Mouse (Mus musculus) brown adipose tissue, adult 24 weeks (tissue): ENCODE results near the gene Gm20458. TPM values are rescaled to one million over a fixed set of nuclear protein-coding genes. Genes with fewer than 3 reads are reported as not detected.

Experiments
- H3K27ac ChIP-seq: fragments of 200-500 bp; replicated peaks from 2 replicates; pipeline ENCODE4 v1.5.1; 2012; ENCODE audit warnings: low read depth, mild to moderate bottlenecking, low read length
- H3K4me1 ChIP-seq: fragments of 200-500 bp; 2 replicates; pipeline ENCODE4 v1.6.1; 2012; ENCODE audit warnings: low read length, mixed read lengths; ENCODE audit not compliant: control insufficient read depth, insufficient read depth, insufficient read length
- H3K4me3 ChIP-seq: fragments of 200-500 bp; 2 replicates; pipeline ENCODE4 v1.5.1; 2012; ENCODE audit warnings: low read depth, mild to moderate bottlenecking, low read length, moderate library complexity; ENCODE audit not compliant: insufficient read depth
- polyA plus RNA-seq: library from polyadenylated mRNA; stranded (reverse); fragments of >200 nt; gene quantifications from 2 replicates; pipeline ENCODE4 v1.2.4, GENCODE M21; 2012; ENCODE audit not compliant: missing spikeins, insufficient read depth, insufficient read length

Gm20458 gene
- polyA plus RNA-seq, 1 experiment, result not detected

DNA sequence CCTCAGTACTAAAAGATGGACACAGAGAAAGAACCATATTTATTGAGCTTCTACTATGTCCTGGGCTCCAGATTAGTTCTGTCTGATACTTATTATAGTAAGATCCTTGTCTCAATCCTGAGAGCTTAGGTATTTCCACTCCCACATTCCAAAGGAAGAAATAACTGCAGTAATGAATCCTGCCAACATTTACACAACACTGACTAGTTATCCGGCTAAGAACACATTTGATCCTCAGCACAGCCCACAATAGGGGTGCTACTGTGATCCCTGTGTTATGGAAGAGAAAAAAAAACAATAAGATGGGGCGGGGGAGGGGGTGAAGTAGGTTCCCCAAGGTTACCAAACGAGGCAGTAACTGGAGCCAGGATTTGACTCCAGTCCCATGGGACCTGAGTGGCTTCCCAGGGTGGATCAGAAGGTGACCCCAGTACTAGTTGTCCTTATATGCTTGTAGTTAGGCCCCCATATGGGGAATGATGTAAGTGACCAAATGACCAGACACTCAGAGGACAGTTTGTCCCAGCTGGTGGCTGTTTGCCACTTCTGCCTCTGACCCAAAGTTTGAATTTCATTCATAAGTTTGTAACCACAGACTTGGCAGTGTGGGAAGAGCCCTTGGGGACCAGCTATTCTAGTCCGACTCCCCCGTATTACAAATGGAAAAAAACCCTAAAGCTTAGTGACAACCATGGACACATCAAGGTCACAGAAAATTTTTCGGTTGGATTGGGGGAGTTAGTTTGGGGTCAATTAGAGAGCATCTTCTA is 5.2 kb upstream of the Gm20458 start:
- no peak overlapping the region for H3K4me3 ChIP-seq
- peaks cover 9% of the 10 kb centered on the region; the same call in 1 of the 2 replicates for H3K4me1 ChIP-seq
- peak overlapping the region; percentile 95 for H3K27ac ChIP-seq

DNA sequence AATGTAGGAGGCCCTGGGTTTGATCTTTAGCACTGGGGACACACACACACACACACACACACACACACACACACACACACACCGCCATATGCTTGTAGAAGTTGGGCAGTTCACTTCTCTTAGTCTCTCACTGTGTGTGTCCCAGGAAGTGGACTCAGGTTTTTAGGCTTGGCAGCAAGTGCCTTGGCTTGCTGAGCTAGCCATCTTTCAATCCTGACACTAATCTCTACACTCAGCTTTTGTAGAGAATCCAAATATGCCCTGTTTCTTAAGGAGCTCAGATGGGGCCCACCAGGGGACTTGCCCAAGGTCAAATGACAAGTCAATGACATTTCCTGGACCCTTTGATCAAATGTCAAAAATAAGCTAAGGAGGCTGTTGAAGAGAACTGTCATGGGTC is 4.4 kb upstream of the Gm20458 start:
- peak overlapping the region; percentile 90 for H3K27ac ChIP-seq
- H3K4me1 ChIP-seq, result peaks cover 9% of the 10 kb centered on the region; the same call in 1 of the 2 replicates
- H3K4me3 ChIP-seq, result no peak overlapping the region

DNA sequence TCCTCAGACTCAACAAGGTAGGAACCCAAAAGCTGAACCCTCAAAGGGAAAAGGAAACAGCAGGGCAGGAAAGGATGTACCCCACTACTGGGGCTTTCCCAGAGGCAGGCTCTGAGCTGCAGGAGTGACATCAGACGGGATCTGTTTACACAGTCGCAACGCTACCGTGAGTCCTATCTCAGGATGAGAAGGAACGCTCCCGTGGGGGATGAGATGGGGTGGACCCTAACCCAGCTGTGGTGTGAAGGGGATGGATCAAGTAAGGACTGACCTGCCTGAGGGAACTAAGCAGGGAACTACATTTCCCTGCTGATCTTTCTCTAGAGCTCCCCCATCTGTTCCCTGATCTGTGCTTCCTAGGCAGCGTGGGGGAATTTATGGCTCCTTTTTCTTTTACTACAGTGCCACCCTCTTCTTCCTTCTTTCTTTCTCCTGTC is 3.9 kb upstream of the Gm20458 start, which contains the start of gene Sys1:
Gene Sys1 (plus strand): TSS at position 101 of the 437 bp plus-strand sequence.
- peak within 1 kb of the TSS; percentile 95 for H3K27ac ChIP-seq
- peaks cover 9% of the 10 kb centered on the region; the same call in 1 of the 2 replicates for H3K4me1 ChIP-seq
- peak within 1 kb of the TSS; percentile 36; the same call in 1 of the 2 replicates for H3K4me3 ChIP-seq

DNA sequence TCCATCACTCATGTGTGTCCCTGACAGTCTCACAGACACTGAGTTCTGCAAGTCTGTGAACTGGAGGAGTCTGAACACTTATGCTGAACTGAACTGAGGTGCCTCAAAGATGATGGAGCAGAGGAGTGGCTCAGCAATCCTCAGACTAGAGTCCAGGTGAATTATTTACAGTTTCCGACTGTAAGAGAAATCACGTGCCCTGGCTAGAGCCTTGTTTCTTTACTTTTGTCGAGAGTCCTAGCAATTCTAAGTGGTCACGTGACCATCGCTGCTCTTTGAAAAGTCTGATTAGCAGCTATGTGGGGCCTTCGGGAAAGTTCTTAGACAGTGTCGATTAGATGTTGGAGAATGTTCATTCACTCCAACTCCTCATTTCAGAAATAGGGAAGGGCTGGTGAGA is 2.8 kb upstream of the Gm20458 start:
- Histone ChIP-seq H3K27ac (no peak overlapping the region), H3K4me3 (no peak overlapping the region), H3K4me1 (peaks cover 9% of the 10 kb centered on the region; the same call in 1 of the 2 replicates)

DNA sequence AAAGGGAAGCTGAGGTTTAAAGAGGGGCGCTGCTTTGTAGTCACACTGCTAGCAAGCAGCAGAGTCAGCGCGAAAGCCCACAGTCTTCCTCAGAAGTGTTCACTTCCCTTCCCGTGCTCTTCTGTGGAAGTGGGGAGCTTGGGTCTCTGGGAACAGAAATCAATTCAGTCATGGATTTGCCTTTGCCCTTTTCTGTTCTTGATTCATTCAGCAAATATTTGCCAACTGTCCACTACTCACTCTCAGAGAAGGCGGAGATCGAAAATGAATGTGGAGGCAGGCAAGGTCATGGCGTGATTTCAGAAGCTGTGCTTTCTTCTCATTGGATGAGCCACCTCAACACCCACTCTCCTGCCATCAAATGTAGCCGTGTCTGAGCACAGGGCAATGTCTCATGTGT is 2.2 kb upstream of the Gm20458 start:
- H3K4me3 ChIP-seq, result no peak overlapping the region
- peaks cover 9% of the 10 kb centered on the region; the same call in 1 of the 2 replicates for H3K4me1 ChIP-seq
- peak overlapping the region; percentile 33 for H3K27ac ChIP-seq

DNA sequence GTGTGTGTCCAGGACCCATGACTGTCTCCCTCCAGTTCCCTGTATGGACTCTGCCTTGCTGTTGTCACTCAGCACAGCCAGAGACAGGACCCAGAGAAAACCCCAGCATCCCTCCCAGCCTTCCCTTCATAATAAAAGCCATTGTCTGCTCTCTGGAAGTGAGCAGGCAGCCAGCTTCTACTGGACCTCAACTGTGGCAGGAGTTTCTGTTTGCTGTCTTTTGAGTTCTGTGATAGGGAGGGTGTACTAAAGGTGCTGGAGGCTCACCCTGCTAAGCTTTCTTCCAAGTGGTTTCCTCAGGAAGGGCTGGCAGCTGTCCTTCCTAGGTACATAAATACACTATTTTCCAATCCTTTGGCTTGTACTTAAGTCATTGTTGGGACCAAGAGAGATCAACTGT is 4.4 kb downstream of the Gm20458 start:
- Histone ChIP-seq H3K27ac (peak overlapping the region; percentile 4; the same call in 1 of the 2 replicates), H3K4me1 (peaks cover 6% of the 10 kb centered on the region), H3K4me3 (no peak overlapping the region)

DNA sequence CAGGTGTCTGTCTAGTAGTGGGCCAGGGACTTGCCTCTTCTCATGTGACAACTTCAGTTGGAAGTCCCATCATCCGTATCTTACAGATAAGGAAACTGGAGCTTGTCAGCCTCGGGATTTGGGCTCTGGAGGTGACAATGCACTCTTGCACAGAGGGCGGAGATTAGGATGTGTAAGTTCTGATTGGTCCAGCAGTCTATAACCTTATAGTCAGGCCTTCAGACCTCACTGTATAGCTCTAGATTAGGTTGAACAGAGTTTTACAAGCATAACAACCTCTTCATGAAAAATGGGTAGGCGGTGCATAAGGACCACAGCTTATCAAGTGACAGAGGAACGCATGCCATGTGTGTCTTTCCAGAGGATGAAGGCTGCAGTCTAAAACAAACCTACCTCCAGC is 6.0 kb downstream of the Gm20458 start:
- Histone ChIP-seq H3K4me3 (no peak overlapping the region), H3K27ac (no peak overlapping the region), H3K4me1 (peaks cover 6% of the 10 kb centered on the region)

DNA sequence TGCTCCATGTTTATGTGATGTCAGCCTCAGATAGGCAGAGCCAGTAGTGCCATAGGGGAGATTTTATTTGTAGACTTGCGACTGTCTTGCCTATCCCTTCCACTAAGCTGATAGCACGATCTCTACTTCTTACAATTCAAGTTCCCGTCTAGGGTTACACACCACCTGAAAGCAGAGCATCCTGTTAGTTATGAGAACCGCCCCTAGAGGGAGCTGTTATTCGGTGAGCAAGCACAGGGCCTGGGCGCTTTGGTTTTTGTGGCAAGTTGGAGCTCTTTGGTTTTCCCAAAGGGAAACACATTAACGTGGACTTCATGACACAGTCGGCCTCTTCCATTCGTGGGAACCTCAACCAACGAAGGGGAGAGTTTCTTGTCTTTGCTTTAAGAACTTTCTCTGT is 9.5 kb downstream of the Gm20458 start:
- Histone ChIP-seq H3K4me3 (no peak overlapping the region), H3K27ac (no peak overlapping the region), H3K4me1 (peaks cover 3% of the 10 kb centered on the region)

DNA sequence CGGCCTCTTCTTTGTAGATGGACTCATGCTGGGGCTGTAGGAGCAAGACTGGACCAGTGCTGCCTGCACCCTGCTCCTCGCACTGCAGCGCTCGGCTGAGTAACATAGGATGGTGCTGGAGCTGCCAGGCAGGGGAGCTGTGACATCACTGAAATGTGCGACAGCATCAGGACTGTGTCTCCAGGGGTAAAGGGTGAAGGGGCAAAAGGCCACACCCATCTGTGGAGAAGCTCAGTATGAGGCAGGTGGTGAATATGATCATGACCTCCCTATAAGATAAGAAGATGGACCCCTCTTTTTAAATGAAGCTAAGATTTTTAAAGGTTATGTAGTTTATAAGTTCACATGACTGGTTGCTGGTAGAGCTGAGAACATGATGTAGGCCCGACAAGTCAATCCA is 12.9 kb downstream of the Gm20458 start, which contains the start of gene Trp53tg5:
Gene Trp53tg5 (minus strand): TSS at position 101 of the 400 bp plus-strand sequence.
- no peak within 1 kb of the TSS for H3K27ac ChIP-seq
- no peaks in the 10 kb centered on the region for H3K4me1 ChIP-seq
- no peak within 1 kb of the TSS for H3K4me3 ChIP-seq

DNA sequence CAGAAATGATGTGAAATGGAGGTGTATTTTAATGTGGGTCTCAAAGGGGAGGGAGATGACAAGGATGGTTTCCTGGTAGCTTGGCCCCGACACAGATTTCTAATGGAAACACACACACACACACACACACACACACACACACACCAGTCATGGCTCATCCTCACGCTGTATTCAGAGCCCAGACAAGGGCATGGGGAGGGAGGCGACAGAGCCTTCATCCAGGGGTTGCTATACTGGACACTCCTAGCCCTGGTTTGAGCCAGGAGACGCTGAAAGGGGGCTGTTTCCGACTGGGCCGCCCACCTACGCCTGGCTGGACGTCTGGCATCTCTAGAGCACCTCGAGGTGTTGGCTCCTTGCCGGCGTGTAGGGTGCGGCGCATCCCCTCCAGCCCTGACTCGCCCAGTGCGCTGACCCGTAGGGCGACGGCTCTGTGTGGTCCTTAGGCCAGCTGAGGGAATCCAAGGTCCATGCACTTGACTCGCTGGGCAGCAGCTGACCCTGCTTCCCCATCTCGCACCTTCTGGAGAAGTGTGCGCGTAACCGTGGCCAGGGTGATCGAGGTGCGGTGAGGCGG is 25.0 kb downstream of the Gm20458 start, which contains the start of gene Dbndd2:
Gene Dbndd2 (plus strand): TSS at position 426 of the 577 bp plus-strand sequence.
- peak within 1 kb of the TSS; percentile 87 for H3K4me3 ChIP-seq
- no peaks in the 10 kb centered on the region for H3K4me1 ChIP-seq
- H3K27ac ChIP-seq, result peak within 1 kb of the TSS; percentile 75

DNA sequence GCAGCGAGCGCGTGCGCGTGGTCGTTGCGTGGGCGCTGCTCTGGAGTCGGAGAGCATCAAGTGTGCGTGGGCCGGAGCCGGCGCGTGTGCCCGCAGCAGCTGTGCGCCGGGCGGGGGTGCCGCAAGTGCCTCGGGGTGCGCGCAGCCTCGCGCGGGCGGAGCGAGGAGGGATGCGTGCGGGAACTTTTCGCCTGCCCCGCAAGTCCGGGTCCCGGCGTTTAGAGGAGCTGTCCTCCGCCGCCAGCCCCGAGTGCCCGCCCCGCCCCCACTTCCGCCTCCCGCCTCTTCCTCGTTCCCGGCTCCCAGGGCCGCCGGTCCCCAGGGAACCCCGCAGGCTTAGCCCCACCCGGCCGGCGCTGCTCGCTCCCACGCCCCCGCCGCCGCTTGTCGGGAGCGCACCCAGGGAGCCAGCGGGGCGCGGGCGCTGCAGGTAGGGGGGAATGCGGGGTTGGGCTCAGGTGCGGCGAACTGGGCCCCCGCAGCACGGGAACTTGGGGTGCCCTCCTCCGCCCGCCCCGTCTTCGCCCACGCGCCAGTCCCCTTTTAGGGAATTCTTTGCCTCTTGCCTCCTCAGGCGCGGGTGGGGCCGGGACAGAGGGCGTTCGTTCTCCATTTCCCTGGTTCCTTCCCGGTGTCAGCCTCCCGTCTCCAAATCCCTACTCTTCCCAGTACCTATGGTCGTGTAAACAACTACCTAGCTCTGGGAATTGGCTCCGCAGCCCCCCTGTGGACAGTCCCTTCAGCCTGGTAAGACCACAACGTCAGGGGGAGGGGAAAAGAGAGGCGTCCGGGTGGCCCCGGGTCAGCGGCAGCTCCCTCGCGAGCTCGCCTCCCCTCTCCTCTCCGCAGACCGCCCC is 25.7 kb downstream of the Gm20458 start:
- H3K27ac ChIP-seq, result peak overlapping the region; percentile 75
- H3K4me1 ChIP-seq, result no peaks in the 10 kb centered on the region
- peak overlapping the region; percentile 87 for H3K4me3 ChIP-seq

DNA sequence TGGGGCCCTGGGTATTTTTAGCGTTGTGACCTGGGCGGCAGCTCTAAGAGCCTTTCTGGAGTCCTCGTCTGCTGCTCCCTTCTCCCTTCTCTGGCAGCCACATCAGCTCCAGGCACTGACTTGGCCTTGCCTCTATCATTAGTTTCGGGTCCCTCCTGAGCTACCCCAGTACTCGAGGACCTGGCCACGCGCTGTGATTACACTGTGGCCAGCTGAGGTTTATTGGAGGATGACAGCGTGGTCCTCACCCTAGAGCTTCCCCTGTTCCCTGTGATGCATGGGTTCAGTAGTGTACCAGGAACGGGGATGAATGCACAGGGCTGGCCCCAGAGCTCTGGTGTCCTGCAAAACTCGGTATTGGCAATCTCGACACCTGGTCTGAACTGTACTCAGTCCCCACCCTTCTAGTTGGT is 26.4 kb downstream of the Gm20458 start:
- peak overlapping the region; percentile 87 for H3K4me3 ChIP-seq
- peak overlapping the region; percentile 75 for H3K27ac ChIP-seq
- H3K4me1 ChIP-seq, result no peaks in the 10 kb centered on the region

DNA sequence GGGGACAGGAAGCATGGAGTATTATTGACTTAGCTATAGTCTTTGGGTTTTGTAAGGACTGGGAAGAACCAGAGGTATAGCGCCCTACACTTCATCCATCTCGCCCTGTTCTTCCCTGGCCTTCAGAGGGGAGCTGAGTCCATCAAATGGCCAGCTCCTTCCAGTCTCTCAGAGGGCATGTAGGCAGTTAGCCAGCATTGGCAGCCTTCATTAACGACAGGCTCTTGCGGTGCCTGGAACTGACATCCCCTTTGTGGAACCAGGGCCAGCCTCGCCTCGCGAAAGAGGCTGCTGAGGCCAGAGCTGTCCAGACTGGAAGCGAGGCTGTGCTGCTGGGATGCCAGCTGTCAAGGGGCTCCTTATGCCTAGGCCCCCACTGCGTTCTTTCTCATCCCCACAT is 27.0 kb downstream of the Gm20458 start:
- Histone ChIP-seq H3K4me1 (no peaks in the 10 kb centered on the region), H3K4me3 (peak overlapping the region; percentile 87; the same call in 1 of the 2 replicates), H3K27ac (no peak overlapping the region)

DNA sequence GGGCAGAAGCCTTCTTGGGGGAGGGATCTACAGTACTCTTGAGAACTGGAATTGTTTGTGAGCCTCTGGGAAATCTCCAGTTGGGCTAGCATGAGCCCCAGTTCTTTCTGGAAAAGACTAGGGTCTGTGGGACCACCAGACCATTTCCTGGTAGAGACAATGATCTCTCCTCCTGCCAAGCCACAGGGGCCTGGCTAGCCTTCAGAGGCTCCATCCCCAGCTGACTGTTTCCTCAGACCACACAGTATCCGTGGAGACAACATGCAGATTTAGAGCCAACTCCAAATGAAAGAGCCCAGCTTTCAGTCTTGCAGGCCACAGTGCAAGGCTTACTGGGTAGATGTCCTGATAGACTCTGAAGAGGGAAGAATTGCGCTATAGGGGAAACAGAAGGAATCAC is 33.4 kb downstream of the Gm20458 start:
- 0 out of 2 replicates have a peak, but pooled peaks cover 5% of the 10 kb centered on the region for H3K4me1 ChIP-seq
- H3K27ac ChIP-seq, result no peak overlapping the region
- H3K4me3 ChIP-seq, result no peak overlapping the region

DNA sequence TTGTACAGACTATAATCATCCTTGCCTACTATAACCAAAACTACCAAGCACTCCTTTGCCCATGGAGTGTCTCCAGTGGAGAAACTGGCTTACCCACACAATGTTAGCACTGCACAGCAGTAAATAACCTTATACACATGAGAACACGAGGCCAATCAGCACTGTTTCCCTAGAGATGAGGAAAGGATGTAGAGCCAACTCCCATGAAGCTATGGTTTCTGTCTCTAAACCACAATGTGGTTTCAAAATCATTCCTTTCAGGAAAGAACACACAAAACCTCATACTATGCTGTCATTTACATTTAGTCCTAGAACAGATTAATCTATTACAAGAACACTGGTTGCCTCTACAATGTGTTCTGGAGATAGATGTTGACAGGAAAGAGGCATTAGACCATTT is 35.6 kb downstream of the Gm20458 start:
- Histone ChIP-seq H3K27ac (no peak overlapping the region), H3K4me3 (peak overlapping the region; percentile 31; the same call in 1 of the 2 replicates), H3K4me1 (0 out of 2 replicates have a peak, but pooled peaks cover 5% of the 10 kb centered on the region)
